Mouse (Mus musculus) liver, embryonic 12.5 days (tissue): ENCODE measurements around the gene Bbx. TPM values are rescaled to one million over a fixed set of nuclear protein-coding genes. Genes with fewer than 3 reads are reported as not detected.

Experiments
- ATAC-seq: fragments of 200-750 bp; cut with Nextera tagmentation; 2 replicates; pipeline ENCODE4 v1.8.0; 2017; ENCODE audit warnings: moderate number of reproducible peaks, mild to moderate bottlenecking, moderate library complexity
- H3K27ac ChIP-seq: fragments of 300-500 bp; sonication (generic); 2 replicates; pipeline ENCODE4 v1.5.1; 2016; ENCODE audit warnings: mild to moderate bottlenecking
- H3K27me3 ChIP-seq: fragments of 300-500 bp; sonication (generic); replicated peaks from 2 replicates; pipeline ENCODE4 v1.6.1; 2016; ENCODE audit warnings: mild to moderate bottlenecking, moderate library complexity
- H3K36me3 ChIP-seq: fragments of 300-500 bp; sonication (generic); 2 replicates; pipeline ENCODE4 v1.6.1; 2016; ENCODE audit warnings: mild to moderate bottlenecking, moderate library complexity
- H3K4me1 ChIP-seq: fragments of 300-500 bp; sonication (generic); 2 replicates; pipeline ENCODE4 v1.6.1; 2016
- H3K4me2 ChIP-seq: fragments of 300-500 bp; sonication (generic); 2 replicates; pipeline ENCODE4 v1.6.1; 2016; ENCODE audit warnings: mild to moderate bottlenecking, moderate library complexity
- H3K4me3 ChIP-seq: fragments of 300-500 bp; sonication (generic); 2 replicates; pipeline ENCODE4 v1.5.1; 2016; ENCODE audit warnings: mild to moderate bottlenecking, moderate library complexity
- H3K9ac ChIP-seq: fragments of 300-500 bp; sonication (generic); 2 replicates; pipeline ENCODE4 v1.6.1; 2016; ENCODE audit warnings: mild to moderate bottlenecking, moderate library complexity
- H3K9me3 ChIP-seq: fragments of 300-500 bp; sonication (generic); replicated peaks from 2 replicates; pipeline ENCODE4 v1.6.1; 2016; ENCODE audit warnings: mild to moderate bottlenecking, moderate library complexity
- WGBS: fragments of 180-500 bp; shearing (Covaris S2); methylation state at CpG from one replicate; pipeline ENCODE4 v1.1.7; 2016; ENCODE audit not compliant: insufficient replicate concordance; 5-methylcytosine and 5-hydroxymethylcytosine counted together
- polyA plus RNA-seq: library from polyadenylated mRNA; unstranded; fragments of >200 nt; fragmentation: Nextera tagmentation; extraction: Ambion mirVana; gene quantifications from 2 replicates; pipeline ENCODE4 v1.2.1, GENCODE M21; 2016

The Bbx gene
- polyA plus RNA-seq, 1 experiment from 2014 or later: 12.1 TPM

DNA sequence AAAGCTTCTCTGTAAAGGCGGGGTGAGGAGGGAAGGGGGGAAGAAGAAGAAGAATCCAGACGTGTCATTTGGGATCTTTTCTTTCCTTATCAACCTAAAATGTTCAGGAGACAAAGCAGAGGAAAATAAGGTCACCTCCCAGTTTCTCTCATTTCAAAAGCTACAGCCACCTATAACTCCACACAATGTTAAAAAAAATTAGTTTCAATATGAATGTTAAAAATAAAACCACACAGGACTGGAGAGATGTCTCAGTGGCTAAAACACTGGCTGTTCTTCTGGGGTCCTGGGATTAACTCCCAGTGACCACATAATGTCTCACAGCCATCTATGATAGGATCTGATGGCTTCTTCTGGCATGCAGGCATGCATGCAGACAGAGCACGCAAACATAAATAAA, 43.7 kb downstream of the Bbx start:
- 55% methylated on average over 3 of the region's 3 CpGs for WGBS
- no peak overlapping the region for H3K4me2 ChIP-seq
- no peak for ATAC-seq

GRCm38 (mm10) chr16:50383541-50383940, 48.6 kb downstream of the Bbx start:
- H3K4me2 ChIP-seq: no peak overlapping the region
- H3K4me3 ChIP-seq: no peak overlapping the region
- peaks cover 15% of the 10 kb centered on the region for H3K4me1 ChIP-seq
- no peak for ATAC-seq
- 77% methylated on average over 8 of the region's 8 CpGs for WGBS
- H3K9me3 ChIP-seq: no peaks in the 10 kb centered on the region
- H3K9ac ChIP-seq: no peak overlapping the region
- H3K27me3 ChIP-seq: no peaks in the 10 kb centered on the region
- no peaks in the 10 kb centered on the region for H3K36me3 ChIP-seq
- no peak overlapping the region for H3K27ac ChIP-seq

More for the DNA sequence above, 43.7 kb downstream of the Bbx start:
- H3K4me1 ChIP-seq: no peaks in the 10 kb centered on the region
- H3K9me3 ChIP-seq: no peaks in the 10 kb centered on the region
- no peak overlapping the region for H3K4me3 ChIP-seq
- H3K9ac ChIP-seq: no peak overlapping the region
- H3K36me3 ChIP-seq: no peaks in the 10 kb centered on the region
- H3K27me3 ChIP-seq: no peaks in the 10 kb centered on the region
- no peak overlapping the region for H3K27ac ChIP-seq

GRCm38 (mm10) chr16:50381351-50381746, 50.8 kb downstream of the Bbx start:
- WGBS: 50% methylated on average over 7 of the region's 7 CpGs
- Histone ChIP-seq H3K36me3 (no peaks in the 10 kb centered on the region), H3K4me3 (no peak overlapping the region), H3K4me1 (peaks cover 15% of the 10 kb centered on the region), H3K27ac (no peak overlapping the region), H3K9me3 (no peaks in the 10 kb centered on the region), H3K9ac (no peak overlapping the region), H3K27me3 (no peaks in the 10 kb centered on the region), H3K4me2 (peak overlapping the region; percentile 20)
- no peak for ATAC-seq

DNA sequence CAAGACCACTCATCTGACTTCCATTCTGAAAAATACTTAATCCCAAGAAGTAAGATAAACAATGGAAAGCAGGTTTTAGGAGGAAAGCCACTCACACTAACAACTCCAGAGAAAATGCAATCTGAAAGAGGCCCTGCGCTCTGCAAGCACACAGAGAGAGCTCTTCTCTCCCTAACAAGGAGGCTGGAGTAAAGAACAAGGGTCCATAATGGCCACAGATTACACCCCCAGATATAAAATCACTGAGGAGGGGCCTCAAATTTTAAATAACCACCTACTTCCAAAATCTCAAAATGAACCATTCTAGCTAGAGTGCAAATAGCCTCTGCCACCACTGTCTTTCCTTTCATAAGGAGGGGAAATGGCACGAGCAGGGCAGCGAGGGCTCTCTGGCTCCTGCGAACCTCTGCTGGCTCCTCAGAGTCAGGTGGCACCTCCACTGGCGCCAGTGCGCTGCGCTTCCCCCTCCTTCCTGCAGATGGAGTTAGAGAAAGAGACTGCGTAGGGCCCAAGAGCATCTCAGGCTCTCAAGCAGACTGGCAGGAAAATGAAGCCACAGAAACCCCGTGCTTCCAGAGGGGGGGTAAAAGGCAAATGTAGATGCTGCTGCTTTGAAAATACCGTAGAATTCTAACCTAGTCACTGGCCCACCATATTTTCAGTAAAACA, 51.4 kb downstream of the Bbx start:
- Histone ChIP-seq H3K9me3 (no peaks in the 10 kb centered on the region), H3K9ac (no peak overlapping the region), H3K4me1 (peaks cover 15% of the 10 kb centered on the region), H3K27ac (no peak overlapping the region), H3K4me3 (no peak overlapping the region), H3K4me2 (peak overlapping the region; percentile 20), H3K27me3 (no peaks in the 10 kb centered on the region), H3K36me3 (no peaks in the 10 kb centered on the region)
- WGBS: 44% methylated on average over 10 of the region's 10 CpGs
- peak; percentile 58 for ATAC-seq

DNA sequence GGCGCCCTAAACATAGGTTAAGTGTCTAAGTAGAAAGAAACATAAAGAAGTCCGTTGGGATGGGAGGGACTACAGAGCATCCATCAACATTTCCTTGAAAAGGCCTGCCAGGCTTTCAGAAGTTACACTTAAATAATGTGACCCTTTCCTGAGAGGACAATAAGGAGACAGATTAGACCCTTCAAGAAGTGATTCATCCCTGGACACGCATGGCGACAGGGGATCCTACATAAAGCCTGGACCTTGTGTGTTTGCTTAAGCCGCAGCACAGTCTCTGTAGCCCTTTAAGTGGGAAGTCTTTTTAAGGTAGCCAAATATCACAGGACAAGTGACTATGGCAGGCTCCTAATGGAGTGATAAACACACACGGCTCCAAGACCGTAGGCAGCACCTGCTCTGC, 52.0 kb downstream of the Bbx start:
- H3K4me3 ChIP-seq: no peak overlapping the region
- H3K36me3 ChIP-seq: no peaks in the 10 kb centered on the region
- no peaks in the 10 kb centered on the region for H3K27me3 ChIP-seq
- no peaks in the 10 kb centered on the region for H3K9me3 ChIP-seq
- no peak overlapping the region for H3K9ac ChIP-seq
- 70% methylated on average over 7 of the region's 7 CpGs for WGBS
- no peak overlapping the region for H3K27ac ChIP-seq
- peaks cover 15% of the 10 kb centered on the region for H3K4me1 ChIP-seq
- no peak overlapping the region for H3K4me2 ChIP-seq
- ATAC-seq: no peak

DNA sequence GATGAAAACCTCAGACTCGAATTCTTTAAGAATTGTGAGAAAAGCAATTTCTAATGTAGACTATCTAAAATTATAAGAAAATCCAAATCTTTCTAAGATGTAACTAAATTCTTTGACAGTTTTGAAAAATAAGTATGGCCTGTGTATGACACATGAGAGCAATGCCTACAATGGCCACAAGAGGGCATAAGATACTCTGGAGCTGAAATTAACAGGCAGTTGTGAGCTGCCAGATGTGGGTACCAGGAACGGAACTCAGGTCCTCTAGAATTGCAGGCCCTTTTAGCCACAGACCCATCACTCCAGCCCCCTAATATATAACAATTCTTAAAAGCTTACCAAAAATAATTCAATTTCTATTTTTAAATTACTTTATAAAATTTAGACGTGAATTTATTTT, 57.6 kb downstream of the Bbx start:
- no peaks in the 10 kb centered on the region for H3K9me3 ChIP-seq
- 70% methylated on average over 3 of the region's 3 CpGs for WGBS
- no peaks in the 10 kb centered on the region for H3K27me3 ChIP-seq
- no peak overlapping the region for H3K4me2 ChIP-seq
- no peak for ATAC-seq
- peaks cover 24% of the 10 kb centered on the region for H3K4me1 ChIP-seq
- H3K27ac ChIP-seq: no peak overlapping the region
- no peak overlapping the region for H3K4me3 ChIP-seq
- no peaks in the 10 kb centered on the region for H3K36me3 ChIP-seq
- no peak overlapping the region for H3K9ac ChIP-seq

DNA sequence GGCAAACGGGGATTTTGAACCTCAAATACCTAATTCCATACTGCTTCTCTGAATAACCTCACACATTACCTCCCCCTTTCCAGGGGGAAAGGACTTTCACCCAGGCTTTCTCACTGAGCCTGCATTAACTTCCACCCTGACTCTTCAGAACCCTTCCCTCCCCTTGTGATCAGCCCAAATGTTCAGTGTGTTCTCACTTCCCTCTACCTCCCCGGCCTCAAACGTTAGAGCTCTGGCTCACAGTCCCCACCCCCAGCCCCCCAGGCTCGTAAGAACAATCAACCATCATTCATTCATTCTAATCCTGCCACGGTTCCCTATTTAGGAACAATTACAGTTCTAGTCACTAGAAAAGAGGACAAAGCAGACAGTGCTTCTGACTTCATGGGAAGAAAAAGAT, 58.5 kb downstream of the Bbx start:
- H3K4me2 ChIP-seq: no peak overlapping the region
- H3K4me3 ChIP-seq: no peak overlapping the region
- no peaks in the 10 kb centered on the region for H3K36me3 ChIP-seq
- WGBS: 34% methylated on average over 5 of the region's 5 CpGs
- no peak for ATAC-seq
- H3K27ac ChIP-seq: no peak overlapping the region; the same call in 1 of the 2 replicates
- peaks cover 28% of the 10 kb centered on the region for H3K4me1 ChIP-seq
- H3K27me3 ChIP-seq: no peaks in the 10 kb centered on the region
- H3K9me3 ChIP-seq: no peaks in the 10 kb centered on the region
- no peak overlapping the region for H3K9ac ChIP-seq

DNA sequence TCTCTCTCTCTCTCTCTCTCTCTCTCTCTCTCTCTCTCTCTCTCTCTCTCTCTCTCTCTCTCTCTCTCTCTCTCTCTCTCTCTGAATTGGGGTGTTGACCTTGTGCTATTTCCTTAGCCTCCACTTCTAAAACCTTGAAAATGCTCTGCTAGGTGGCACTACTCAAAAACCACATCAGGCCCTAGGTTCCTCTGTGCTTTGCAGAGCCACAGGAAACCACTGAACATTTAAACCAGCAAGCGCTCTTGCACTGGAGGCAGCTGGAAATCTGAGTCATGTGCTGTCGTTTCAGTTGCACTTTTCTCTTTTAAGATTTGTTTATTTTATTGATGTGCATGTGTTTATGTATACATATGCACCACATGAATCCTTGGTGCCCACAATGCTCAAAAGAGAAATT, 59.6 kb downstream of the Bbx start:
- no peaks in the 10 kb centered on the region for H3K27me3 ChIP-seq
- no peak overlapping the region for H3K9ac ChIP-seq
- H3K4me1 ChIP-seq: peaks cover 28% of the 10 kb centered on the region
- H3K4me2 ChIP-seq: no peak overlapping the region
- WGBS: 31% methylated on average over 2 of the region's 2 CpGs
- no peaks in the 10 kb centered on the region for H3K36me3 ChIP-seq
- H3K27ac ChIP-seq: no peak overlapping the region
- H3K4me3 ChIP-seq: no peak overlapping the region
- no peak for ATAC-seq
- H3K9me3 ChIP-seq: no peaks in the 10 kb centered on the region

DNA sequence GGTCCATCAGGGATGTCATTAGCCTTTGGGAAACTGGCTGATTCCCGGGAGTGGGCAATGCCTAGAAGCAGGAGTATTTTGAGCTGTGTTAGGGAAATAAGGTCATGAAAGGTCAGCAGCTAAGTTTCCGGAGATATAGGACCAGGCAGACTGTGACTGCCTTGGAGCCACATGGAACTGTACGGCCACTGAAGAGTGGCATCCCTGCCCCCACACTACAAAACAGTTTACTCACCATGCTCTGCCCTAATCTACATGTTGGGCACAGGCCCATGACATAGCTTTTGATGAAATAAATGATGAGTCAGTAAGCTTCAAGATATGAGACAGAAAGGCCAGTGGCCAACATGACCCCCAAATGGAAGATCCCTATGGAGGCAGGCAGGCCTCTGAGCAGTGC, 60.7 kb downstream of the Bbx start:
- H3K27ac ChIP-seq: no peak overlapping the region; the same call in 1 of the 2 replicates
- no peak overlapping the region for H3K4me3 ChIP-seq
- H3K36me3 ChIP-seq: no peaks in the 10 kb centered on the region
- no peaks in the 10 kb centered on the region for H3K9me3 ChIP-seq
- 65% methylated on average over 3 of the region's 3 CpGs for WGBS
- no peak overlapping the region for H3K4me2 ChIP-seq
- peaks cover 36% of the 10 kb centered on the region for H3K4me1 ChIP-seq
- H3K27me3 ChIP-seq: no peaks in the 10 kb centered on the region
- peak; percentile 77 for ATAC-seq
- no peak overlapping the region for H3K9ac ChIP-seq

- peaks cover 36% of the 10 kb centered on the region for H3K4me1 ChIP-seq
- H3K27ac ChIP-seq: 0 out of 2 replicates have a peak overlapping the region, but pooled peaks have one; percentile 25
- peak overlapping the region; percentile 21; the same call in 1 of the 2 replicates for H3K4me2 ChIP-seq
- no peaks in the 10 kb centered on the region for H3K9me3 ChIP-seq
- WGBS: 20% methylated on average over 2 of the region's 2 CpGs
- no peaks in the 10 kb centered on the region for H3K27me3 ChIP-seq
- no peak overlapping the region for H3K4me3 ChIP-seq
- H3K9ac ChIP-seq: no peak overlapping the region
- peak; percentile 86 for ATAC-seq
- H3K36me3 ChIP-seq: no peaks in the 10 kb centered on the region
Measured at GRCm38 (mm10) chr16:50370423-50370822, 61.8 kb downstream of the Bbx start.

DNA sequence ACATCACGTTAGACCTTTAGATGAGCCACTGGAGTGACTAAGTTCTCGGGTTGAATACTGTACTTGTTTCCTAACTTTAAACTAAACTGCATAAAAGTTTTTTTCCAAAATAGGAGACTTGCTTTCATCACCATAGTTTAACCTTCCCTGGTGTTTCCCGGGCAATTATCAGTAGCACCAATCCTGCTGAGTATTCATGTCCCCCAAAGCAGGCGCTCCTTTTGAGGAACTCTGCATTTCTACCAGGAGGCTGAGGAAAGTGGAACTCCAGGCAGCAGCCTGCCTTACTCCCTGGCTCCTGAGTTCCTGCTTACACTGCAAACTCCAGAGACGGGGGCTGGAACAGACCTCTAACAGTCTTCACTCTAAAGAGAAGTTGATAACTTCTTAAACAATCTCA, 65.6 kb downstream of the Bbx start:
- Histone ChIP-seq H3K9ac (no peak overlapping the region), H3K9me3 (no peaks in the 10 kb centered on the region), H3K4me2 (no peak overlapping the region), H3K27ac (no peak overlapping the region), H3K4me3 (no peak overlapping the region), H3K4me1 (peaks cover 39% of the 10 kb centered on the region), H3K36me3 (no peaks in the 10 kb centered on the region), H3K27me3 (no peaks in the 10 kb centered on the region)
- 29% methylated on average over 5 of the region's 5 CpGs for WGBS
- no peak for ATAC-seq

GRCm38 (mm10) chr16:50364189-50365059, 67.8 kb downstream of the Bbx start:
- WGBS: 19% methylated on average over 11 of the region's 11 CpGs

More at GRCm38 (mm10) chr16:50364189-50365059, 67.8 kb downstream of the Bbx start:
- Histone ChIP-seq H3K4me2 (peak overlapping the region; percentile 51), H3K27ac (no peak overlapping the region; the same call in 1 of the 2 replicates), H3K4me1 (peaks cover 23% of the 10 kb centered on the region), H3K9ac (0 out of 2 replicates have a peak overlapping the region, but pooled peaks have one; percentile 4), H3K9me3 (no peaks in the 10 kb centered on the region), H3K27me3 (no peaks in the 10 kb centered on the region), H3K36me3 (no peaks in the 10 kb centered on the region), H3K4me3 (peak overlapping the region; percentile 42)
- ATAC-seq: peak; percentile 78
